ENCODE assay signal across 8 mouse cellular contexts in the genomic region with DNA sequence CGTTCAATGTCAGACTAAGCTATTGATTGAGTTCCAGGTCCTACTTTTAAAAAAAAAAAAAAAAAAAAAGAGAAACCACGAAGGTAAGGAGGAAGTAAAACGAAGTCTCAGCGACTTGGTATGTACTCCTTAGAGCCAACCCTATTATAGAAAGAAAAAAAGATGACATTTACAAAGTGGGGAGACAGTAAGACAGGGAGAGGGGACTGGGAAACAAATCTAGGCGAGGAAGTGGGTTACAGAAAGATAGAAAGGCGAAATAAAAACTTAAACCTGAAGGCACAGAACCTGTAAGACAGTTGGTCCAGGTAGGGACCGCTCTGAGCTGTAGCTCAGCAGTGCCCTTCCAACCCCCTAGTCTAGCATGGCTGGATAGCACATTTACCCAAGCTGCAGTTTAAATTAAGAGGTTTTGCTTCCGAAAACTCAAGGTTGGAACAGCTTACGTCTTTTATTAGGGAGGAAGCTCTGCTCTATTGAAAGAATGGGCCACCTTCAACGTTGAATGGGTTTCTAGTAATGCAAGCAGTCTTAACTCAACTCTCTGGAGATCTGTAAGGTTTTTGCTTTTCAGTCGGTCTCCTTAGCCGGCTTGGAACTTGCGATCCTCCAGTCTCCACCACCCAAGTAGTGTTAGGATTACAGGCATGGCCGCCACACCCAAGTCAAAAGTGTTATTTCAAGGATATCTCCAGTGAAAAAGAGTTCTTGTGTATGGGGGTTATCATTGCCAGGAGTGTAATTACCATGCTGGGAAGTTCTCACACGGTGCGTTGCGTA. TPM values are rescaled to one million over a fixed set of nuclear protein-coding genes. Genes with fewer than 3 reads are reported as not detected.
DNase-seq lines count a peak whose midpoint lies in the region; ATAC-seq and TF ChIP-seq lines count a peak whose summit lies in the region.

Gene Zfp36, minus strand, starts transcription at position 17 of the 780 bp plus-strand sequence.

- no peaks in the 10 kb centered on the region for H3K27me3 ChIP-seq in lung, embryonic 14.5 days (ENCODE audit: insufficient read depth, low read length)
- no peaks in the 10 kb centered on the region for H3K27me3 ChIP-seq in heart, embryonic 16.5 days (ENCODE audit: control insufficient read depth, insufficient read depth, low read length)
- no peaks in the 10 kb centered on the region for H3K27me3 ChIP-seq in liver, embryonic 13.5 days
- no peaks in the 10 kb centered on the region for H3K27me3 ChIP-seq in stomach, postnatal 0 days (ENCODE audit: control insufficient read depth, insufficient read depth, low read length)

- H3K27ac ChIP-seq in lung, embryonic 14.5 days (ENCODE audit: low read depth) = peak within 1 kb of the TSS; percentile 100
- H3K27ac ChIP-seq in bone marrow, adult 2 months (ENCODE audit: control insufficient read depth, insufficient read depth, low read depth, low read length, poor library complexity) = peak within 1 kb of the TSS; percentile 99
- peak within 1 kb of the TSS; percentile 97 for H3K27ac ChIP-seq in heart, embryonic 16.5 days (ENCODE audit: low read length)
- peak within 1 kb of the TSS; percentile 89 for H3K27ac ChIP-seq in liver, embryonic 13.5 days
- peak within 1 kb of the TSS; percentile 100 for H3K27ac ChIP-seq in stomach, postnatal 0 days (replicated peaks)

- H3K9ac ChIP-seq in lung, embryonic 14.5 days = peak within 1 kb of the TSS; percentile 85
- peak within 1 kb of the TSS; percentile 92 for H3K9ac ChIP-seq in heart, embryonic 16.5 days (ENCODE audit: low read length)
- H3K9ac ChIP-seq in liver, embryonic 13.5 days = peak within 1 kb of the TSS; percentile 81
- peak within 1 kb of the TSS; percentile 98 for H3K9ac ChIP-seq in stomach, postnatal 0 days (ENCODE audit: low read length)

- no peak for TF ChIP-seq POLR2A in bone marrow, adult 2 months (IDR thresholded peaks at IDR 0.05; ENCODE audit: borderline replicate concordance, control insufficient read depth, low read depth, low read length)

- no peak for TF ChIP-seq EP300 in stomach, postnatal 0 days (optimal IDR thresholded peaks at IDR 0.05)

- peaks cover 11% of the 10 kb centered on the region for H3K36me3 ChIP-seq in lung, embryonic 14.5 days (ENCODE audit: insufficient read depth)
- 0 out of 2 replicates have a peak, but pooled peaks cover 4% of the 10 kb centered on the region for H3K36me3 ChIP-seq in heart, embryonic 16.5 days (ENCODE audit: control insufficient read depth, insufficient read depth)
- H3K36me3 ChIP-seq in liver, embryonic 13.5 days = peaks cover 13% of the 10 kb centered on the region
- H3K36me3 ChIP-seq in stomach, postnatal 0 days (ENCODE audit: control insufficient read depth, insufficient read depth, low read length) = peaks cover 7% of the 10 kb centered on the region; the same call in 1 of the 2 replicates

- H3K4me1 ChIP-seq in lung, embryonic 14.5 days (ENCODE audit: insufficient read depth) = peaks cover 44% of the 10 kb centered on the region
- peaks cover 13% of the 10 kb centered on the region for H3K4me1 ChIP-seq in bone marrow, adult 2 months (ENCODE audit: control insufficient read depth, insufficient read depth, low read length)
- H3K4me1 ChIP-seq in heart, embryonic 16.5 days (ENCODE audit: control insufficient read depth, insufficient read depth, low read length) = peaks cover 63% of the 10 kb centered on the region
- peaks cover 95% of the 10 kb centered on the region for H3K4me1 ChIP-seq in liver, embryonic 13.5 days (replicated peaks)
- peaks cover 14% of the 10 kb centered on the region; the same call in 1 of the 2 replicates for H3K4me1 ChIP-seq in stomach, postnatal 0 days (replicated peaks; ENCODE audit: control insufficient read depth, insufficient read depth)

- peak within 1 kb of the TSS; percentile 76 for H3K4me3 ChIP-seq in lung, embryonic 14.5 days (ENCODE audit: low read depth, low read length)
- H3K4me3 ChIP-seq in bone marrow, adult 2 months (replicated peaks; ENCODE audit: control insufficient read depth, low read depth, low read length) = peak within 1 kb of the TSS; percentile 89
- H3K4me3 ChIP-seq in heart, embryonic 16.5 days (ENCODE audit: low read length) = peak within 1 kb of the TSS; percentile 81
- peak within 1 kb of the TSS; percentile 68 for H3K4me3 ChIP-seq in liver, embryonic 13.5 days (replicated peaks)
- peak within 1 kb of the TSS; percentile 88 for H3K4me3 ChIP-seq in stomach, postnatal 0 days (ENCODE audit: low read depth, low read length)

- H3K4me2 ChIP-seq in lung, embryonic 14.5 days = peak within 1 kb of the TSS; percentile 92
- peak within 1 kb of the TSS; percentile 93 for H3K4me2 ChIP-seq in heart, embryonic 16.5 days (ENCODE audit: low read depth, low read length)
- H3K4me2 ChIP-seq in liver, embryonic 13.5 days = peak within 1 kb of the TSS; percentile 92
- peak within 1 kb of the TSS; percentile 95 for H3K4me2 ChIP-seq in stomach, postnatal 0 days (replicated peaks; ENCODE audit: low read depth)

- no peak for TF ChIP-seq CTCF in lung, embryonic 14.5 days (IDR thresholded peaks at IDR 0.05; ENCODE audit: low read depth)
- no peak for TF ChIP-seq CTCF in bone marrow, adult 2 months (IDR thresholded peaks at IDR 0.05; ENCODE audit: control insufficient read depth, insufficient read depth, low read length)
- no peak for TF ChIP-seq CTCF in stomach, postnatal 0 days (IDR thresholded peaks at IDR 0.05; ENCODE audit: low read depth)

- 44% methylated on average over 17 of the region's 17 CpGs for WGBS in lung, embryonic 14.5 days
- 16% methylated on average over 17 of the region's 17 CpGs for WGBS in bone marrow, adult 2 months
- WGBS in heart, embryonic 16.5 days = 44% methylated on average over 17 of the region's 17 CpGs
- WGBS in liver, embryonic 13.5 days (ENCODE audit: insufficient replicate concordance) = 27% methylated on average over 17 of the region's 17 CpGs
- 25% methylated on average over 17 of the region's 17 CpGs for WGBS in stomach, postnatal 0 days

- H3K9me3 ChIP-seq in lung, embryonic 14.5 days (ENCODE audit: low read depth, low read length) = no peaks in the 10 kb centered on the region
- no peaks in the 10 kb centered on the region for H3K9me3 ChIP-seq in heart, embryonic 16.5 days (replicated peaks; ENCODE audit: control insufficient read depth, low read length)
- H3K9me3 ChIP-seq in liver, embryonic 13.5 days (replicated peaks) = no peaks in the 10 kb centered on the region
- no peaks in the 10 kb centered on the region for H3K9me3 ChIP-seq in stomach, postnatal 0 days (ENCODE audit: control insufficient read depth, low read length)

- no peak for ATAC-seq in lung, embryonic 14.5 days (ENCODE audit: insufficient read depth)
- ATAC-seq in heart, embryonic 16.5 days (replicated peaks; ENCODE audit: extremely low read depth, insufficient read depth, low FRiP score) = no peak
- no peak for ATAC-seq in liver, embryonic 13.5 days (ENCODE audit: low read depth)
- no peak for ATAC-seq in stomach, postnatal 0 days (ENCODE audit: low FRiP score, low TSS enrichment)

- no peak for DNase-seq in lung, embryonic 14.5 days
- DNase-seq in lung, postnatal 10 days = no peak
- no peak for DNase-seq in liver, embryonic 13.5 days
- DNase-seq in stomach, postnatal 0 days (ENCODE audit: low spot score) = no peak
- DNase-seq in gastrocnemius, adult 8-10 months (ENCODE audit: low spot score in 2 of 2) = no peak
- DNase-seq in kidney, adult 18-20 months = no peak

RNA-seq across cellular contexts. Expression of gene Zfp36, which starts in this region (rescaled TPM):
- polyA plus RNA-seq in lung, embryonic 14.5 days (2014; fragmentation: Nextera tagmentation; extraction: Ambion mirVana) = 12.9 and 13.2 TPM in 2 replicates
- polyA plus RNA-seq in bone marrow, adult 2 months (2011; ENCODE audit: insufficient read depth, insufficient read length, low replicate concordance, missing spikeins) = 25.5 and 53.7 TPM in 2 replicates
- 15.4 and 18.5 TPM in 2 replicates for polyA plus RNA-seq in heart, embryonic 16.5 days (2015; fragmentation: Nextera tagmentation; extraction: Ambion mirVana)
- 4.7 and 6.3 TPM in 2 replicates for polyA plus RNA-seq in liver, embryonic 13.5 days (2015; fragmentation: Nextera tagmentation; extraction: Ambion mirVana)
- 29.1 and 29.4 TPM in 2 replicates for polyA plus RNA-seq in stomach, postnatal 0 days (2015; fragmentation: Nextera tagmentation; extraction: Ambion mirVana)
- 10 to 100 TPM in 2 of 4 experiments, 1 to 10 TPM in 2; 6.5 to 25.6 (median 9.0) TPM for total RNA-seq in gastrocnemius, adult 8-10 months (2022)
